Mouse (Mus musculus) forebrain, embryonic 15.5 days (tissue): ENCODE results near the gene Amy1. TPM values are rescaled to one million over a fixed set of nuclear protein-coding genes. Genes with fewer than 3 reads are reported as not detected.
"Not testable (repeated sequence)": the region's sequence is repeated elsewhere in the genome, so short reads cannot be mapped to it uniquely, and the experiment has no call there.

Experiments used
- ATAC-seq: fragments of 200-750 bp; cut with Nextera tagmentation; replicated peaks from 2 replicates; pipeline ENCODE4 v1.8.0; 2017; ENCODE audit warnings: mild to moderate bottlenecking, moderate TSS enrichment, moderate library complexity
- H3K27ac ChIP-seq: fragments of 300-500 bp; sonication (generic); replicated peaks from 2 replicates; pipeline ENCODE4 v1.5.1; 2015; ENCODE audit warnings: mild to moderate bottlenecking, inconsistent platforms
- H3K27me3 ChIP-seq: fragments of 300-500 bp; sonication (generic); 2 replicates; pipeline ENCODE4 v1.6.1; 2015; ENCODE audit warnings: inconsistent platforms
- H3K36me3 ChIP-seq: fragments of 300-500 bp; sonication (generic); 2 replicates; pipeline ENCODE4 v1.6.1; 2015; ENCODE audit warnings: mild to moderate bottlenecking, inconsistent platforms
- H3K4me1 ChIP-seq: fragments of 300-500 bp; sonication (generic); 2 replicates; pipeline ENCODE4 v1.6.1; 2015; ENCODE audit warnings: inconsistent platforms
- H3K4me2 ChIP-seq: fragments of 300-500 bp; sonication (generic); replicated peaks from 2 replicates; pipeline ENCODE4 v1.6.1; 2015; ENCODE audit warnings: mild to moderate bottlenecking, inconsistent platforms
- H3K4me3 ChIP-seq: fragments of 300-500 bp; sonication (generic); 2 replicates; pipeline ENCODE4 v1.5.1; 2015; ENCODE audit warnings: mild to moderate bottlenecking, inconsistent platforms
- H3K9ac ChIP-seq: fragments of 300-500 bp; sonication (generic); replicated peaks from 2 replicates; pipeline ENCODE4 v1.6.1; 2015; ENCODE audit warnings: mild to moderate bottlenecking, inconsistent platforms
- H3K9me3 ChIP-seq: fragments of 300-500 bp; sonication (generic); 2 replicates; pipeline ENCODE4 v1.6.1; 2016; ENCODE audit warnings: inconsistent platforms
- WGBS: fragments of 180-500 bp; shearing (Covaris S2); methylation state at CpG from one replicate; pipeline ENCODE4 v1.1.7; 2015; ENCODE audit warnings: mixed read lengths; 5-methylcytosine and 5-hydroxymethylcytosine counted together
- polyA plus RNA-seq: library from polyadenylated mRNA; unstranded; fragments of >200 nt; fragmentation: Nextera tagmentation; extraction: Ambion mirVana; gene quantifications from 2 replicates; pipeline ENCODE4 v1.2.1, GENCODE M21; 2015

Amy1 gene
- polyA plus RNA-seq, 1 experiment from 2014 or later: 9.8 TPM

GRCm38 (mm10) chr3:113532328-113532727 lies 74.2 kb downstream of the Amy1 start, which contains the start of gene Amy2a1:
TSS of gene Amy2a1 (minus strand) at chr3:113532428.
- not testable (repeated sequence) for H3K27me3 ChIP-seq, H3K4me2 ChIP-seq, ATAC-seq, H3K9ac ChIP-seq, H3K4me3 ChIP-seq, H3K27ac ChIP-seq, H3K4me1 ChIP-seq, H3K36me3 ChIP-seq, H3K9me3 ChIP-seq
- WGBS: 87% methylated on average over 3 of the region's 3 CpGs

Other genes starting within 250 kb of the Amy1 start
- gene Amy2a1, start 74.3 kb downstream of the Amy1 start, polyA plus RNA-seq: not detected in 2 replicates
- 50.6 and 54.7 TPM in 2 replicates for gene Rnpc3, start 23.4 kb upstream of the Amy1 start, polyA plus RNA-seq